In genomic region chr9:61373634-61373941, GRCm38 (mm10) we compare ENCODE assay signal across 9 mouse cellular contexts. TPM values are rescaled to one million over a fixed set of nuclear protein-coding genes. Genes with fewer than 3 reads are reported as not detected.
DNase-seq lines count a peak whose midpoint lies in the region; ATAC-seq lines count a peak whose summit lies in the region.
"Had no signal": no experiment of that assay in that cellular context is flagged by ENCODE, and none has a peak within 500 bp of the region (broad histone marks: within the 10 kb centered on the region; RNA-seq: fewer than 3 reads in every experiment).

No protein-coding gene starts in this region.

- peak overlapping the region; percentile 86 for H3K9ac ChIP-seq in heart, embryonic 14.5 days (ENCODE audit: low read length)
- H3K9ac ChIP-seq in liver, embryonic 12.5 days = peak overlapping the region; percentile 81

- peaks cover 16% of the 10 kb centered on the region for H3K36me3 ChIP-seq in heart, embryonic 14.5 days (ENCODE audit: control insufficient read depth, insufficient read depth, low read length)
- peaks cover 14% of the 10 kb centered on the region for H3K36me3 ChIP-seq in liver, embryonic 12.5 days

- H3K4me3 ChIP-seq in heart, embryonic 14.5 days (ENCODE audit: control insufficient read depth in 1 of 2, insufficient read depth in 1 of 2, low read depth in 1 of 2, low read length in 2 of 2) = peak overlapping the region; percentile 60 to 74
- H3K4me3 ChIP-seq in liver, embryonic 12.5 days = peak overlapping the region; percentile 74

- H3K27me3 ChIP-seq in heart, embryonic 14.5 days (ENCODE audit: control insufficient read depth, insufficient read depth, low read length) = peaks cover 46% of the 10 kb centered on the region
- peaks cover 55% of the 10 kb centered on the region for H3K27me3 ChIP-seq in liver, embryonic 12.5 days (replicated peaks)
- H3K27me3 ChIP-seq: Patski had no signal

- WGBS in heart, embryonic 14.5 days = 1% methylated on average over 23 of the region's 23 CpGs
- under 1% methylated on average over 23 of the region's 23 CpGs for WGBS in liver, embryonic 12.5 days (ENCODE audit: insufficient replicate concordance)

- H3K27ac ChIP-seq in heart, embryonic 14.5 days (replicated peaks in 1 of 2; ENCODE audit: control insufficient read depth in 1 of 2, insufficient read depth in 1 of 2, low read depth in 2 of 2, low read length in 2 of 2) = peak overlapping the region in 1 of 2 experiments; percentile 67; a peak in 2 of 4 replicates
- H3K27ac ChIP-seq in liver, embryonic 12.5 days = peak overlapping the region; percentile 85; the same call in 1 of the 2 replicates

- no peaks in the 10 kb centered on the region for H3K9me3 ChIP-seq in heart, embryonic 14.5 days (ENCODE audit: control insufficient read depth, low read length)
- H3K9me3 ChIP-seq in liver, embryonic 12.5 days (replicated peaks) = no peaks in the 10 kb centered on the region

- peak overlapping the region; percentile 96 for H3K4me2 ChIP-seq in heart, embryonic 14.5 days (ENCODE audit: low read length)
- H3K4me2 ChIP-seq in liver, embryonic 12.5 days = peak overlapping the region; percentile 86

- DNase-seq in heart, adult 11 months = peak; percentile 97
- DNase-seq in heart, adult 8-10 months (ENCODE audit: low spot score) = no peak
- peak; percentile 53 to 55 for DNase-seq in thymus, postnatal 10 days (ENCODE audit: low spot score in 2 of 2)
- no peak for DNase-seq in thymus, postnatal 0 days (ENCODE audit: low spot score)
- DNase-seq in testis, postnatal 10 days (ENCODE audit: low spot score) = peak; percentile 59
- DNase-seq in ovary, postnatal 10 days (ENCODE audit: low spot score) = no peak

- H3K4me1 ChIP-seq in heart, embryonic 14.5 days (ENCODE audit: control insufficient read depth in 2 of 2, insufficient read depth in 2 of 2, low read length in 2 of 2) = peaks cover 29 to 76% of the 10 kb centered on the region in 2 experiments
- H3K4me1 ChIP-seq in liver, embryonic 12.5 days = peaks cover 88% of the 10 kb centered on the region

- ATAC-seq in heart, embryonic 14.5 days (ENCODE audit: insufficient number of reproducible peaks, insufficient read depth, low FRiP score, low read depth) = no peak
- ATAC-seq in liver, embryonic 12.5 days = no peak
- ATAC-seq: Patski had no signal

RNA-seq across cellular contexts. Expression of gene Tle3, which starts 1.4 kb away (rescaled TPM):
- total RNA-seq in heart, adult 8-10 months (2022) = 10 to 100 TPM in 3 of 4 experiments, 1 to 10 TPM in 1; 9.7 to 16.2 (median 14.0) TPM
- 40.3 and 42.6 TPM in 2 replicates for polyA plus RNA-seq in thymus, postnatal 0 days (2015; fragmentation: Nextera tagmentation; extraction: Ambion mirVana)
- polyA plus RNA-seq in heart, embryonic 14.5 days (2014; fragmentation: Nextera tagmentation; extraction: Ambion mirVana) = 5.2 and 6.4 TPM in 2 replicates
- polyA plus RNA-seq in liver, embryonic 12.5 days (2016; fragmentation: Nextera tagmentation; extraction: Ambion mirVana) = 7.7 and 8.2 TPM in 2 replicates

Comparison
In these comparisons a context has a peak if more than half of its experiments do, and no peak if none do; other contexts are left out.
1. DNase-seq: peak in heart, adult 11 months (single experiment), thymus, postnatal 10 days (2 of 2) and testis, postnatal 10 days (single experiment); none in heart, adult 8-10 months (single experiment), thymus, postnatal 0 days (single experiment) and ovary, postnatal 10 days (single experiment).